Mouse (Mus musculus) gastrocnemius, postnatal 36 days (tissue): ENCODE data around the gene Pawr. TPM values are rescaled to one million over a fixed set of nuclear protein-coding genes. Genes with fewer than 3 reads are reported as not detected.

Source experiments
- DNase-seq, 2 experiments: peaks; one replicate each; pipeline ENCODE4 v3.0.0; 2022
- intact Hi-C: fragments of 180-260 bp; cut with DNase I; formaldehyde crosslinking; loops from one replicate; pipeline ENCODE4 v1.15.1; 2025
- long read RNA-seq, 2 experiments: library from polyadenylated mRNA; stranded (forward); transcript quantifications; one replicate each; pipeline ENCODE4 v2.0.0; 2021
- total RNA-seq, 2 experiments: library from RNA; stranded (reverse); gene quantifications; 2 replicates each; pipeline ENCODE4 v1.2.3; 2021

Gene Pawr
- total RNA-seq = under 1 TPM; 0.48 to 0.89 TPM
- long read RNA-seq, experiment 1, partial matches to known transcripts = 0 of 2 reads
- long read RNA-seq, experiment 1, other reads (novel, unspliced or antisense) = 2 of 2 reads
- long read RNA-seq, experiment 2, partial matches to known transcripts = 2 of 4 reads
- long read RNA-seq, experiment 2, other reads (novel, unspliced or antisense) = 0 of 4 reads

DNA sequence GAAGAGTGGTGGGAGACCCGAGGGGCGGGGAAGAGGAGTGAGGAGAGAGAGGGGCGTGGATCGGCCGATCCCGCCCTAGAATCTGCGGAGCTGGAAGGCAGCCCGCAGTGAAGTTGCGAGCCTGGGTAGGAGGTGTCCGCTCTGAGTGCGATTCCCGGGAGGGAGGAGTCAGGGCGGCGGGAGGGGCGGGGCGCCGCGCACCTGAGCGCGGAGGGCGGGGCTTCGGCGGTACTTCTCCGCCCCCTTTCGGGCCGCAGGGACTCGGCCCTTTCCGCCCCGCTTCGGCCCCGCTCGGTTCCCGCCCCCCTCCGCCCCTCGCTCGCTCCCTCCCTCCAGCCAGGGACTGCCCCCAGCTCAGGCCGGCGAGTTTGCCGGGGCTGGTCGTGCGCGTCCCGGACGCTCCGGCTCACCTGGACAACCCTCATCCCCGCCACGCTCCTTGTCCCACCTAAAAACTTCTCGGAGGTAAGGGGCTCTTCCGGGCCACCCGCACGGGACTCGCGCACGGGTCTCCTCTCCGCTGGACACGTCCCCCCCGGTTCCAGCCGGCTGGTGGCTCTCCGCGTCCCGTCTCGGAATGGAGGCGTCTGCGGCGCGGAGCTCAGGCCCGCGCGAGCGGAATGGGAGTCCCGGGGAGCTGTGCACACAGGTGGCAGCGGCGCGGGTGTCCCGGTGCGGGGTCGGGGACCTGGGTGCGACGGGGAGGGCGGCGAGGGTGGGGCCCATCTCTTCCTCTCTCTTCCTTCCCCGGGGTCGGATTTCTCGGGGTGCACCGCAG, at the start of gene Pawr:
Gene Pawr (plus strand): TSS at position 338 of the 778 bp plus-strand sequence.
- peak; percentile 12 to 19 for DNase-seq

DNA sequence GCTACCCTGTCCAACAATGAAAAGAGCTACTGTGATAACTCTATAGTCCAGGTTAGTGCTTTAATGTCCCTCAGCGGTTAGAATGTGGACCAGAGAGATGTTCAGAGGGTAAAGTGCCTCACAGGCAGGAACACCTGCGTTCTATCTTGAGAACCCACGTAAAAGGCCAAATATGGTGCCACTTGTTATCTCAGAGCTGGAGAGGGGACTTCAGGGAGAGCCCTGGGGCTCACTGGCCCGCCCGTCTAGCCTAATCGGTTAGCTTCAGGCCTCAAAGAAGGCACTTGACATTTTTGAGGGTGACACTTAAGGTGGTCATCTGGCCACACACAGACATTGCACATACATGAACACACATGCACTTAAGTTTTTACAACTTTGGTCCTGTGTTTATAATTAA, 49.6 kb upstream of the Pawr start:
- intact Hi-C loops = loop anchor here (10.0 kb wide), 1 partner anchor 428 kb away; no protein-coding TSS in a partner anchor

More for the DNA sequence above, at the start of gene Pawr:
- intact Hi-C loops = no loop called here

DNA sequence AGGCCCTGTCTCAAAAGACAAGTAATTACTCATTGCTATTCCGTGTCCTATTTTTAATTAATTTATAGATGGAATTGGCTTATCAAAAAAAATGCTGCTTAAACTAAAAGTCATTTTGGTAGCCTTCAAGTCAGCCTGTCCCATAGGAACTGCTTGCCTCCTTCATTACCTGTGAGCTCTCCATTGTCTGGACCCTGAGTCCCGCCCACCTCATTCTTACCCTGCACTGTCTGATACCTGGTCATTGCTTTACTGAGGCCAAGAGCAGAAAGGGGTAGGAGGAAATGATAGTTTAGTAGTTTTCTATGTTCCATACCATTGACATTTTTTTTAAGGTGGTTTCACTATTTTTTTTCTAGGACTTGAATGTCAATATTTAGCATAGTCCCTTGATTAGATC, 48.5 kb upstream of the Pawr start:
- no peak for DNase-seq
- intact Hi-C loops = loop anchor here (10.0 kb wide), 1 partner anchor 429 kb away; no protein-coding TSS in a partner anchor

More for the DNA sequence above, 49.6 kb upstream of the Pawr start:
- no peak for DNase-seq

DNA sequence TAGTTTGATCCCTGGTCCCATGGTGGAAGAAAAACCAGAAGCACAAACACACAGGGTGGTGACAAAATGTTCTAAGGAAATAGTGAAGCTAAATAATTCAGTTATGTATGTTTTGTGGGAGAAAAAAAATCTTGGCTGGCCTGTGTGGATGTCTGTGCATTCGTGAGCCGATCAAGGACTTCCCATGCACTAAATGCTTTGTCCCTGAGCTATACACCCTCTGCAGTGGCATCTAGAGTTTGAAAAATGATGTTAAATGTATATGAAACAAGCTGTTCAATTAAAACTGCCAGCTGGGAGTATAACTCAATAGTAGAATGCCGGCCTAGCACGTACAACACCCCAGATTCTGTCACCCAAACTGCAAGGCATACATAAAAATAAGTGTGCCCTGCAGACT, 48.1 kb upstream of the Pawr start:
- intact Hi-C loops = loop anchor here (10.0 kb wide), 1 partner anchor 429 kb away; no protein-coding TSS in a partner anchor
- DNase-seq = no peak

DNA sequence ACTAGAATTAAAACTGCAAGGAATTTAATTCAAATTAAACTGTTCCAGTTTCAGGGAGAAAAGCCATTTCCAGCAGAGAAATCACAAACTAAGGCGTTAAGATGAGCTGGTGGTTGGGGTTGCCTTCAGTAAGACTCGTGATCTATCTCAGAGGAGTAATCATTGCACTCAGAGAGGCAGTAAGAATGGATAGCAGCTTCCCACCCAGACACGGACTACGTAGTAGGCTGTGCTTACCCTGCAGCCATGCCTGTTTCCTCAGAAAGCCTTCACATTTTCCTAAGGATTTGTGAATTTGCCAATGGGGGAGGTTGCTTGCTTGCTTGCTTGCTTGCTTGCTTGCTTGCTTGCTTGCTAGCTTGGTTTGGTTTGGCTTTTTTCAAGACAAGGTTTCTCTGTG, 47.5 kb upstream of the Pawr start:
- intact Hi-C loops = loop anchor here (10.0 kb wide), 1 partner anchor 430 kb away; no protein-coding TSS in a partner anchor
- DNase-seq = no peak

DNA sequence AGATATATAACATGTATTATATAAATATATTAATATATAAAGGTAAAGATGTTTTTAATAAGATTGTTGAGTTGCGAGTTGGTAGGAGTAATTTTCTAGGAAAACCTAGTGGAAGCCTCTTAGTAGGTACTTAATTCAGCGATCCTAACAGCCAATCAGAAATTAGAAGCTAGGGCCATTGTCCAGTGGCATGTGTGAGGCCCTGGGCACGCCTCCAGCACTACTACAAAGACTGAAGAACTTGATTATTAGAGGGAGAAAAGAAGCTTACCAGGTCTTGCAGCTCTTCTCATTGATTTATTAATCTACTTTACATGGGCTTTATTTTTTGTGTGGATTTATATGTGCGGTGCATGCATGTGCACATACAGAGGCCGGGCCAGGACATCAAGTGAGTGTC, 46.9 kb upstream of the Pawr start:
- DNase-seq = no peak
- intact Hi-C loops = loop anchor here (10.0 kb wide), 1 partner anchor 430 kb away; no protein-coding TSS in a partner anchor

DNA sequence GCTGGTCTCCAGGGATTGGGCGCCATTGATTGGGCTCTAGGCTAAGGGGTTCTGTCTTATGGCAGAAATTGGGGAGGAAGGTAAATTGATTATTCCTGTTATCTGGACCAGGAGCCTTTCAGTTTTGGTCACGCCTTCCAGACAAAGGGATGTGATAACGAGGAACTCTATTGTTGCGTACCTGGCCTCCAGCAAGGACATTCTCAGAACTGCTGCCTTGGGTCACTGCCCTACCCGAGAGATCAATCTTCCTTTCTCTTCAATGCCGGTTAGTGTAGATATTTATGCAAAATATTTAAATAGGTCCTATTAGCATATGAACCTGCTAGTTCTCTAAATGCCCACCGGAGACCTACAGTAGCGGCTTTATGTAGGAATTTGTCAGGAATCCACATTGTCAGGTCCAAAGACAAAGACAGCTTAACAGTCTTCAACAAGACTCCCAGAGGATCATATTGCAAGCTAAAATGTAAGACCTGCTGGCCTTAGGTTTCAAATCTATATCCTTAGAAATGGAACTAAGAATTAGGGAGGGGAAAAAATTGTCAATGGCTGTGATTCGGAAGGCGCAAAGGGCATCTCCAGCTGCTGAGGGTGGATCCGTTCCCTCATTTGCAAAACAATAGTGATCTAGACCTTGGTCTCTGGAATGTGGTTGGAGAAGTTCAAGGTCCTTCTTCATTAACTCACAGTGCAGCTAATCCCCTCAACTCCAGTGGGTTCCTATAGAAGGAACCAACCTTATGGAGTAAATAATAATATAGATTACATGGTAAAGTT, 45.1 kb upstream of the Pawr start:
- DNase-seq = no peak
- intact Hi-C loops = loop anchor here (10.0 kb wide), 1 partner anchor 432 kb away; no protein-coding TSS in a partner anchor

DNA sequence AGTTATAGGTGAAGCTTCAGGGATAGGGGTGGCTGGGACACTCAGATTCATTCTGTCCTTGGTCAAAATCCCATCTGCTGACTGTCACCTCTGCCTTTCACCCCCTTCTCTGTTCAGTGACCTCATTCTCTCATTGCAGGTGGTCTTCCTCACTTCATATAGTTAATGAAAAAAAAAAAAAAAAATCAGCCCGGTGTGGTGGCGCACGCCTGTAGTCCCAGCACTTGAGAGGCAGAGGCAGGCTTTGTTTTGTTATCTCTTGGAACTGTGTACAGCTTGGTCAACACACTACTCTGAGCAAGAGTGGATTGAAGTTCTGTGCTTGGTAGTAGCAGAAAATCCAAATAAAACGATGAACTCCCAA, 44.5 kb upstream of the Pawr start:
- no peak for DNase-seq

DNA sequence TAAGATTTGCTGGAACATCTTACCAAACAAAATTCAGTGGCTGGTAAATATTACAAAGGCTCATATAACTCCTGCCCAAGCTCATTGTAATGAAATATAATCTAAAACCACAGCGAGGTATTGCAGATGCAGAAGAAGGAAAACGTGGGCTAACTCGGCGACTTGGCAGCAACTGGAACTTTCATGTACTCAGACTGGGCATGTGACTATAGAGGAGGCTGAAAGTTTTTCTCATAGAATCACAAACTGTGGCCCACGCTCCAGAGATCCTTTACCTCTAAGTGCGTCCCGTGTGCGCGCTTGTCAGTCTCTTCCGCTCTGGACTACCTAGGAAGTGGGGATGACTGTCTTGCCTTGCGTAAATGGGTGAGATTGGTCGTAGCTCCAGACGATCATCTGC, 41.9 kb upstream of the Pawr start:
- no peak for DNase-seq
- intact Hi-C loops = no loop called here

More for the DNA sequence above, 44.5 kb upstream of the Pawr start:
- intact Hi-C loops = loop anchor here (10.0 kb wide), 1 partner anchor 433 kb away; no protein-coding TSS in a partner anchor

DNA sequence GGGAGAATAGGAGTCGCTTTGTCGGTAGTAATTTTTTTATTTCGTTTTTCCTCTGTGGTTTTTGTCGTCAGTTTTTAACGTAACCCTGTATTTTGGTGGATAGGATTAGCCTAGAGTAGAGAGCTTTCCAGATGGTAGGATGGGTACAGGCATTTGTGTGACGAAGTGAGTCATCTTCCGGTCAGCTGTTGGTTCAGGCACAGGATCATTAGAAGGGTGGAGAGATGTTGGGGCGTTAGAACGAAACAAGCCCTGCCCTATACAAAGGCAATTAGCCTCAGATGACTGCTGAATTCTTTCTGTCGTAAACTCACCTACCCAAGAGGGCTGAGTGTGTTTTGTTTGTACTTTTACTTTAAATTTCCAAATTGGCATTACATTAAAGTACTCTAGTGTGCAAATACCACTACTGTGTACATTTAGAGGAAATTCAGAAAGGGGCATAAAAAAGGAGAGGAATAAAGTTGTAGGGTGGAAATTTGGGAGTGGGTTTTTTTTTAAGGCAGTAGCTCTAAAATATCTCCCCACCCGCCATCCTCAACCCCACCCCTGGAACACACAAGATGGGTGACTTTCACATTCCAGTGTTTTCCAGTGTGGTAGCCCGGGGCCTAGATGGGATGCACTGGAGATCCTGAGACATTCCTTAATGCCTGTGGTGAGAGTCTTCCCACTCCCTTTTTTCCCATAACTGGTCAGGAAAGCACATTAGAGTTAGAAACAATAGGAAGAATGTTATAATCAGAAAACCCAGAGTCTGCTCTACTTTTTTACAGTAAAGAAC, 40.0 kb upstream of the Pawr start:
- intact Hi-C loops = no loop called here
- DNase-seq = no peak

DNA sequence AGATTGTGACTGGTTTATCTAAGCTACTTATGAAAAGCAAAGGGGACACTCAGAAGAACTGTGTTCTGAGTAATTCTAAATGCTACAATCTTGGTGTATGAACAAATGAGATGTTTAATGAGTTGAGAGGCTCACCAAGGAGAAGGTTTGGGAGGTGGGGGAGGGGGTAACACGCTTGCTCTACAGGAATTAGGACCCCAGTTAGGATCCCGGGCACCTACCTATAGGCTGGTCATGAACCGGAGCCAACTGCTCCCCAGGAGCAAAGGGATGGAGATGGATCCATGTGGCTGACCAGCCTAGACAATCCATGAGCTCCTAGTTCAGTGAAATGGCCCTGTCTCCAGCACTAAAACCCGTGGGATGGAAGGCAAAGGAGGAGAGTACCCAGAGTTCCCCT, 39.3 kb upstream of the Pawr start:
- intact Hi-C loops = no loop called here
- DNase-seq = no peak

DNA sequence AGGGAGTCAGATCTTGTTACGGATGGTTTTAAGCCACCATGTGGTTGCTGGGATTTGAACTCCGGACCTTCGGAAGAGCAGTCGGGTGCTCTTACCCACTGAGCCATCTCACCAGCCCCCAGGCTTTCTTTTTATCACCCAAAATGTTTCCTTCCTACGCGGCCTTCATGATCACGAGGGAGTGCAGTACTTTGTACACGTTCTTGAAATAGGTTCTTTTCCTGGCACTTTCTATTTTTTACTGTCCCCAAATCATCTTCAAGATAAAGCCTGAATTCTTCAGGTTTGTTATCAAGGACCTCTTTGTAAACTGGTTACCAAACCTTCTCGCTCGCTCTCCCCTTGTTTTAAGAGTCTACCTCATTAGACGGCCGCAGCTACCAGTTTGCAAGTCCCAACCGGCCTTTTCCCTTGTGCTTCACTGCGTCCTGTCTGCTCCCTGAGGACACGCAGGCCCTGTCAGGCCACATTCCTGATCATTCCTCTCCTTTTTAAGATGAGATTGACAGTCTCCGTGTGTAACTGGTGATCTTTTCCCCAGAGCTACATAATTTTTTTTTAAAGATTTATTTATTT, 38.2 kb upstream of the Pawr start:
- intact Hi-C loops = no loop called here
- no peak for DNase-seq

DNA sequence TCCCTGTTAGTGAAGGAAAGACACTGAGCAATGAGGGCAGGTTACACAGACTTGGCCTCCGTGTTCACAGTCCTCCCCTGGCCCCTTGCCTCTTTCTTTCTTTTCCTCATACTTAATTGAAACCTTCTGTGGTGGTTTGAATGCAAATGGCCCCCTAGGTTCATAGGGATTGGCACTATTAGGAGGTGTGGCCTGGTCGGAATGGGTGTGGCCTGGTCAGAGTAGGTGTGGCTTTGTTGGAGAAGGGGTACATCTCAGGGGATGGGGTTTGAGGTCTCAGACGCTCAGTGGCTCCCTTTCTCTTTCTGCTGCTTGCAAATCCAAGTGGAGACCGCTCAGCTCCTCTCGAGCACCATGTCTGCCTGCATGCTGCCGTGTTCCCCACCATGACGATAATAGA, 37.2 kb upstream of the Pawr start:
- intact Hi-C loops = no loop called here
- no peak for DNase-seq

DNA sequence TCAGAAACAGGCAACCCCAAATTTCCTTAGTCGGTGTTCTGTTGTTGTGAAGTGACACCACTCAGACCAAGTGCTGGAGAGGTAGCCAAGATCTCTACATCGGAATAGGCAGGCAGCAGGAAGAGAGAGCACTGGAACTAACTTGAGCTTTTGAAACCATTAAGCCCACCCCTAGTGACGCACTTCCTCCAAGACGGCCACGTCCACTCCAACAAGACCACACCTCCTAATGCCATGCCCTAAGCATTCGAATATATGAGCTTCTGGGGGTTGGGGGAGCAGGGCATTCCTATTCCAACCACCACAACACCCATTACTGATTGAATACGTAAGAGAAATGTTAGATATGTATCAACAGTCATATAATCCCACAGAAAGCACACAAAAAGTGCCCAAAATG, 35.5 kb upstream of the Pawr start:
- intact Hi-C loops = no loop called here
- DNase-seq = no peak

DNA sequence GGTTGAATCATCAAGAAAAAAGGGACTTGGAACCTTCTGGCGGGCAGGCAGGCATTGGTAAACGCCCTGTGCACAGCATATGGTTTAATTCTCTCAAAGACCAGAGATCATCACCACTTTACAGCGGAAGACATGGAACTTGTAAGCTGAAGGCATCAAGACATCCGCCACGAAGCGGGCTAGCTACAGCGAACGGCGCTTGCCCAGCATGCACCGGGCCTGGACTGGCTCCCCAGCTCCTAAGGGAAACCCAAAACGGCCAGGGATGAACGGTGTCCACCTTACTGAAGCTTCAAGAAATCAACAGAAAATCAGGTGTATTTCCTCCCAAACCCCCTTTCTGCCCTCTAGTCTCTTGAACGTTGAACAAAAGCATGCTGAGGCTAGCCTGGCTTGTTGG, 33.7 kb upstream of the Pawr start:
- DNase-seq = no peak
- intact Hi-C loops = no loop called here

DNA sequence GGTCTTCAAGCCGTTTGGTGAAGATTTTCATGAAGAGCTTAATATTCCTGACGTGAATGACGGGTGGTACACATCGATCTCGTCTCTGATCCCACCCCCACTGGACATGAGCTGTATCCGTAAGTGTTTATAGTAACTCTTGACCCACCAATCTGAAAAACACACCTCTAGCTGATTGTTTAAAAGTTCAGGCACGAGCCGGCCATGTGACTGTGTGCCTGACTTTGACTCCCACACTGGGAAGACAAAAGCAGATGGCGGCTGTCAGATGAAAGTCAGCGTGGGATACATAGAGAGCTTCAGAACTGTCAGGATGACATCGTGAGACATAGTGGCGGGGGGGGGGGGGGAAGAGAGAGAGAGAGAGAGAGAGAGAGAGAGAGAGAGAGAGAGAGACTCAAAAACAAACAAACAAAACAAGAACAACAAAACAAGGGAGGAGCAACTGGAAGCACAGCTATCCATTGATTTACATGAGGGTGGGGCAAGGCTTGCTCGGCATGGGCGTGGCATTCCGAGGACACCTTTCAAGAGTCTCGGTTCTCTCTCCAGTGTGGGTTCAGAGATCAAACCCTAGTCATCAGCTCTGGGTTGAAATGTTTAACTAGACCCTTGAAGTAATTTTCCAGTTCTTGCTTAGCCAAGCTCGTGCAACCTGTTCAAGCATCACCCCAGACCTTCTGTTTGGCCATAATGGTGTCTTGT, 32.9 kb upstream of the Pawr start:
- no peak for DNase-seq
- intact Hi-C loops = no loop called here

DNA sequence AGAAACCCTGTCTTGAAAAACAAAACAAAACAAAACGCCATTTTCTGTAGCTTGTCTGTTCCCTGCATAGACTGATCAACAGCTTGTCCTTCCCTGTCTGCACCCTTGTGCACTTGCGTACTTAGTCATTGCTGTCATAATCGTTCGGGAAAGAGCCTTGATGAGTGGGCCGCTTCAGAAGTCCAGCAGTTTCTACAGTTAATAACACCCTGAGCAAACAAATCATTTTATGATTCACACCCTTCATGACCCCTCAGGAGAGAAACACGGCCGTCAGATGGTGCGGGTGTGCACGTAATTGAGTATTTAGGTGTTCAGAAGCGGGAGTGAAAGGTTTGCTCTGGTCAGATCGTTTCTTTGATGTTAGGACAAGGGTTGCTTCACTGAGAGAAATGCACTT, 32.1 kb upstream of the Pawr start:
- no peak for DNase-seq
- intact Hi-C loops = loop anchor here (2.0 to 5.0 kb wide), 2 partner anchors 147 to 237 kb away; no protein-coding TSS in a partner anchor

DNA sequence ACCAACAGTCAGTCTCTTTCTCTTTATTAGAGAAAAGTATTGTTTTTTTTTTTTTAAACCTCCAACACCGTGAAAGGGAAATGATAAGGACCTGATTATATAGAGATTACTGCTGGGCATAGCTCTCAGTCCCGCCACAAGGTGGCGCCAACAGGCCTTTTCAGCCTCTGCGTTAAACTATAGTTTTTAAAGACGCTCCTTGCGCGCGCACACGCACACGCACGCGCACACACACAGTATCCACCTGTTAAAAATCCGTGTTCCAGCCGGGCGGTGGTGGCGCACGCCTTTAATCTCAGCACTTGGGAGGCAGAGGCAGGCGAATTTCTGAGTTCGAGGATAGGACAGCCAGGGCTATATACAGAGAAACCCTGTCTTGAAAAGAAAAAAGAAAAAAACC, 31.1 kb upstream of the Pawr start:
- intact Hi-C loops = loop anchor here (2.0 to 5.0 kb wide), 2 partner anchors 146 to 236 kb away; no protein-coding TSS in a partner anchor
- peak; percentile 49 to 63 for DNase-seq

DNA sequence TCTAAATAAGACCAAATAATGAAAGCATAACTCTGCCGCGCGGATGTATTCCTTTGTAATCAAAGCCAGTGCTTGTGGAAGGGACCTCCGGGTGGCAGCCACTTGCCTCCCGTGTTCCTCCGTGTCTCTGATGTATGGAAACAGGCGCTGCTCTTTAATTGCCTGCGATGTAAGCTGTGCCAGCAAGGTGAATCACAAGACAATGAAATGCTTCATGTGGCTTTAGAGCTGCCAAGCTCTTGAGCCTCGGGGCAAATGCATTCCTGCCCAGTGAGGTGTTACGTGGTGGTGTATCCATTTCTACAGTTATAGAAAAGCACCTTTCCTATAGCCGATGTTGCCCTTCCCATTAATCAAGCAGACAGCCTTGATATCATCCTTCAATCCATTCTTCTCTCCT, 24.1 kb upstream of the Pawr start:
- intact Hi-C loops = no loop called here
- no peak for DNase-seq
